Mouse (Mus musculus) kidney, embryonic 16.5 days (tissue): Measurements from ENCODE around the gene Gm5475. TPM values are rescaled to one million over a fixed set of nuclear protein-coding genes. Genes with fewer than 3 reads are reported as not detected.

Source experiments
- ATAC-seq: fragments of 200-750 bp; cut with Nextera tagmentation; 2 replicates; pipeline ENCODE4 v1.8.0; 2017; ENCODE audit warnings: moderate TSS enrichment; ENCODE audit not compliant: low FRiP score, low TSS enrichment
- H3K27ac ChIP-seq: fragments of 300-500 bp; sonication (generic); 2 replicates; pipeline ENCODE4 v1.5.1; 2014; ENCODE audit warnings: low read length
- H3K27me3 ChIP-seq: fragments of 300-500 bp; sonication (generic); 2 replicates; pipeline ENCODE4 v1.6.1; 2014; ENCODE audit warnings: low read length, control low read depth, mixed read lengths; ENCODE audit not compliant: insufficient read depth
- H3K36me3 ChIP-seq: fragments of 300-500 bp; sonication (generic); 2 replicates; pipeline ENCODE4 v1.6.1; 2014; ENCODE audit warnings: low read length, control low read depth, mixed read lengths; ENCODE audit not compliant: insufficient read depth
- H3K4me1 ChIP-seq: fragments of 300-500 bp; sonication (generic); 2 replicates; pipeline ENCODE4 v1.6.1; 2014; ENCODE audit warnings: low read length, control low read depth, mixed read lengths; ENCODE audit not compliant: insufficient read depth
- H3K4me2 ChIP-seq: fragments of 300-500 bp; sonication (generic); replicated peaks from 2 replicates; pipeline ENCODE4 v1.6.1; 2014; ENCODE audit warnings: low read depth, low read length
- H3K4me3 ChIP-seq: fragments of 300-500 bp; sonication (generic); 2 replicates; pipeline ENCODE4 v1.5.1; 2014; ENCODE audit warnings: mild to moderate bottlenecking, low read length
- H3K9ac ChIP-seq: fragments of 300-500 bp; sonication (generic); replicated peaks from 2 replicates; pipeline ENCODE4 v1.6.1; 2014; ENCODE audit warnings: low read length
- H3K9me3 ChIP-seq: fragments of 300-500 bp; sonication (generic); 2 replicates; pipeline ENCODE4 v1.6.1; 2016; ENCODE audit warnings: low read length, control low read depth
- WGBS: fragments of 180-500 bp; shearing (Covaris S2); extraction: QIAGEN DNeasy Blood & Tissue Kit; methylation state at CpG from one replicate; pipeline ENCODE4 v1.1.7; 2014; 5-methylcytosine and 5-hydroxymethylcytosine counted together
- polyA plus RNA-seq: library from polyadenylated mRNA; unstranded; fragments of >200 nt; fragmentation: Nextera tagmentation; extraction: Ambion mirVana; gene quantifications from 2 replicates; pipeline ENCODE4 v1.2.1, GENCODE M21; 2015

Gm5475 gene
- polyA plus RNA-seq, 1 experiment from 2014 or later: 0.19 TPM

DNA sequence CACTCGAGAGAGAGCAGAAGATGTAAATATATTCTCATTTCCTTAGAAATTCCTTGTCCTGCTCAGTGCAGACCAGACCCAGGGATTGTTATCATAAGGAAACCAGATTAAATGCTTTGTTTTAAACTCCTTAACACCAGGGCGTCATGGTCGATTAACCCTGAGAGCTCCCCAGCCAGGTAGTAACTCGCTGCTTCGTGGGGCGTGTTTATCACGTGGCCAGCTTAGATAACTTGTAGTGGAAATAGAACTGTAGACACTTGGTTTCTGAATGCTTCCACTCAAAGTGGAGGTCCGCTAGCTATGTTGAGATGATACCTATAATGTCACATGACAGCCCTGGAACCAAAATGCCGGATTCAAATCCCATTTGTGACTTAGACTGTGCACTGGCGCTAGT is 48.1 kb downstream of the Gm5475 start:
- H3K4me2 ChIP-seq: peak overlapping the region; percentile 98
- H3K9me3 ChIP-seq: no peaks in the 10 kb centered on the region
- H3K9ac ChIP-seq: peak overlapping the region; percentile 90; the same call in 1 of the 2 replicates
- H3K36me3 ChIP-seq: peaks cover 21% of the 10 kb centered on the region
- no peak overlapping the region for H3K27ac ChIP-seq
- peak overlapping the region; percentile 82 for H3K4me3 ChIP-seq
- H3K27me3 ChIP-seq: no peaks in the 10 kb centered on the region
- no peak for ATAC-seq
- H3K4me1 ChIP-seq: peaks cover 19% of the 10 kb centered on the region
- 33% methylated on average over 10 of the region's 10 CpGs for WGBS

- no peak overlapping the region for H3K4me3 ChIP-seq
- H3K9me3 ChIP-seq: no peaks in the 10 kb centered on the region
- H3K4me2 ChIP-seq: no peak overlapping the region
- peaks cover 12% of the 10 kb centered on the region for H3K4me1 ChIP-seq
- no peak overlapping the region for H3K9ac ChIP-seq
- H3K27me3 ChIP-seq: no peaks in the 10 kb centered on the region
- WGBS: 84% methylated on average over 7 of the region's 7 CpGs
- peaks cover 55% of the 10 kb centered on the region for H3K36me3 ChIP-seq
- no peak overlapping the region for H3K27ac ChIP-seq
- no peak for ATAC-seq
Observed at GRCm38 (mm10) chr15:100473926-100474503, 52.1 kb downstream of the Gm5475 start.

Other genes with a start within 250 kb of the Gm5475 start
- 44.2 and 46.6 TPM in 2 replicates for gene Atf1, start 194.3 kb upstream of the Gm5475 start, polyA plus RNA-seq
- not detected in 2 replicates for gene Tmprss12, start 141.3 kb upstream of the Gm5475 start, polyA plus RNA-seq
- gene Mettl7a1, start 118.0 kb upstream of the Gm5475 start, polyA plus RNA-seq: 15.5 and 19.0 TPM in 2 replicates
- 0.19 TPM in 1 of 2 replicates, not detected in the other for gene Mettl7a3, start 87.2 kb upstream of the Gm5475 start, polyA plus RNA-seq
- gene Methig1, start 69.0 kb upstream of the Gm5475 start, polyA plus RNA-seq: 0.60 and 0.94 TPM in 2 replicates
- gene Mettl7a2, start 68.9 kb upstream of the Gm5475 start, polyA plus RNA-seq: 0.41 and 0.60 TPM in 2 replicates
- 0.35 and 1.3 TPM in 2 replicates for gene Higd1c, start 57.6 kb upstream of the Gm5475 start, polyA plus RNA-seq
- 36.8 and 37.4 TPM in 2 replicates for gene Slc11a2, start 2.9 kb downstream of the Gm5475 start, polyA plus RNA-seq
- 31.8 and 33.1 TPM in 2 replicates for gene Letmd1, start 46.9 kb downstream of the Gm5475 start, polyA plus RNA-seq
- gene Csrnp2, start 73.3 kb downstream of the Gm5475 start, polyA plus RNA-seq: 15.3 and 16.4 TPM in 2 replicates
- 37.5 and 37.8 TPM in 2 replicates for gene Tfcp2, start 129.9 kb downstream of the Gm5475 start, polyA plus RNA-seq
- gene Pou6f1, start 177.8 kb downstream of the Gm5475 start, polyA plus RNA-seq: 10.1 and 10.2 TPM in 2 replicates
- gene Dazap2, start 193.2 kb downstream of the Gm5475 start, polyA plus RNA-seq: 262 and 290 TPM in 2 replicates
- gene Smagp, start 214.8 kb downstream of the Gm5475 start, polyA plus RNA-seq: 41.6 and 45.4 TPM in 2 replicates
- gene Bin2, start 247.4 kb downstream of the Gm5475 start, polyA plus RNA-seq: 2.1 and 3.0 TPM in 2 replicates